Mouse (Mus musculus): ENCODE data around the gene 2310039H08Rik. TPM values are rescaled to one million over a fixed set of nuclear protein-coding genes. Genes with fewer than 3 reads are reported as not detected.
"Not testable (repeated sequence)": the region's sequence is repeated elsewhere in the genome, so short reads cannot be mapped to it uniquely, and the experiment has no call there.

The 2310039H08Rik gene
- polyA plus RNA-seq, 1 experiment from 2014 or later: 104 TPM

GRCm38 (mm10) chr17:46751056-46751793 lies 21.2 kb upstream of the 2310039H08Rik start:
- H3K9ac ChIP-seq (ENCODE audit: low read depth, low read length): peak overlapping the region; percentile 69
- ATAC-seq: peak; percentile 46
- WGBS: 17% methylated on average over 16 of the region's 16 CpGs
- H3K27ac ChIP-seq (ENCODE audit: low read length): peak overlapping the region; percentile 88
- no peaks in the 10 kb centered on the region for H3K9me3 ChIP-seq (ENCODE audit: control insufficient read depth, low read length)
- H3K36me3 ChIP-seq (ENCODE audit: control insufficient read depth, insufficient read depth, low read length): 0 out of 2 replicates have a peak, but pooled peaks cover 4% of the 10 kb centered on the region
- peak overlapping the region; percentile 68 for H3K4me2 ChIP-seq (ENCODE audit: low read depth, low read length)
- H3K27me3 ChIP-seq (replicated peaks; ENCODE audit: control insufficient read depth, insufficient read depth, low read length): no peaks in the 10 kb centered on the region
- peak overlapping the region; percentile 75 for H3K4me3 ChIP-seq (ENCODE audit: low read length)
- peaks cover 11% of the 10 kb centered on the region for H3K4me1 ChIP-seq (ENCODE audit: control insufficient read depth, insufficient read depth, low read length)

- peak; percentile 99 for ATAC-seq
- Histone ChIP-seq H3K4me1 (ENCODE audit: control insufficient read depth, insufficient read depth, low read length) (peaks cover 11% of the 10 kb centered on the region), H3K9ac (ENCODE audit: low read depth, low read length) (peak within 1 kb of the TSS; percentile 69), H3K4me2 (ENCODE audit: low read depth, low read length) (peak within 1 kb of the TSS; percentile 68), H3K27ac (ENCODE audit: low read length) (peak within 1 kb of the TSS; percentile 88), H3K9me3 (ENCODE audit: control insufficient read depth, low read length) (no peaks in the 10 kb centered on the region), H3K4me3 (ENCODE audit: low read length) (peak within 1 kb of the TSS; percentile 75), H3K36me3 (ENCODE audit: control insufficient read depth, insufficient read depth, low read length) (0 out of 2 replicates have a peak, but pooled peaks cover 2% of the 10 kb centered on the region), H3K27me3 (replicated peaks; ENCODE audit: control insufficient read depth, insufficient read depth, low read length) (no peaks in the 10 kb centered on the region)
- under 1% methylated on average over 58 of the region's 58 CpGs for WGBS
These were observed 20.5 kb upstream of the 2310039H08Rik start, which contains the start of gene Cnpy3 for GRCm38 (mm10) chr17:46751794-46752556. TSS of gene Cnpy3 (minus strand) at chr17:46752214.

- no peaks in the 10 kb centered on the region for H3K36me3 ChIP-seq (ENCODE audit: control insufficient read depth, insufficient read depth, low read length)
- ATAC-seq: no peak
- H3K9ac ChIP-seq (ENCODE audit: low read depth, low read length): no peak overlapping the region
- H3K27ac ChIP-seq (ENCODE audit: low read length): no peak overlapping the region
- no peaks in the 10 kb centered on the region for H3K27me3 ChIP-seq (replicated peaks; ENCODE audit: control insufficient read depth, insufficient read depth, low read length)
- H3K4me1 ChIP-seq (ENCODE audit: control insufficient read depth, insufficient read depth, low read length): no peaks in the 10 kb centered on the region
- WGBS: 83% methylated on average over 12 of the region's 12 CpGs
- no peak overlapping the region for H3K4me2 ChIP-seq (ENCODE audit: low read depth, low read length)
- H3K4me3 ChIP-seq (ENCODE audit: low read length): no peak overlapping the region
- no peaks in the 10 kb centered on the region for H3K9me3 ChIP-seq (ENCODE audit: control insufficient read depth, low read length)
These were observed 13.7 kb upstream of the 2310039H08Rik start for GRCm38 (mm10) chr17:46758753-46759152.

- Histone ChIP-seq H3K27ac (ENCODE audit: low read length) (no peak within 1 kb of the TSS), H3K4me2 (ENCODE audit: low read depth, low read length) (no peak within 1 kb of the TSS), H3K9ac (ENCODE audit: low read depth, low read length) (no peak within 1 kb of the TSS), H3K36me3 (ENCODE audit: control insufficient read depth, insufficient read depth, low read length) (no peaks in the 10 kb centered on the region), H3K27me3 (replicated peaks; ENCODE audit: control insufficient read depth, insufficient read depth, low read length) (no peaks in the 10 kb centered on the region), H3K4me1 (ENCODE audit: control insufficient read depth, insufficient read depth, low read length) (no peaks in the 10 kb centered on the region), H3K9me3 (ENCODE audit: control insufficient read depth, low read length) (no peaks in the 10 kb centered on the region), H3K4me3 (ENCODE audit: low read length) (no peak within 1 kb of the TSS)
- 61% methylated on average over 2 of the region's 2 CpGs for WGBS
- no peak for ATAC-seq
These were observed 8.9 kb upstream of the 2310039H08Rik start, which contains the start of gene Ptcra for GRCm38 (mm10) chr17:46763544-46763943. TSS of gene Ptcra (minus strand) at chr17:46763712.

GRCm38 (mm10) chr17:46764916-46765315 lies 7.5 kb upstream of the 2310039H08Rik start:
- H3K9ac ChIP-seq (ENCODE audit: low read depth, low read length); H3K4me2 ChIP-seq (ENCODE audit: low read depth, low read length); H3K4me1 ChIP-seq (ENCODE audit: control insufficient read depth, insufficient read depth, low read length); H3K9me3 ChIP-seq (ENCODE audit: control insufficient read depth, low read length); H3K27ac ChIP-seq (ENCODE audit: low read length); H3K27me3 ChIP-seq (replicated peaks; ENCODE audit: control insufficient read depth, insufficient read depth, low read length); H3K4me3 ChIP-seq (ENCODE audit: low read length); ATAC-seq; H3K36me3 ChIP-seq (ENCODE audit: control insufficient read depth, insufficient read depth, low read length): not testable (repeated sequence)
- WGBS: 67% methylated on average over 9 of the region's 9 CpGs

GRCm38 (mm10) chr17:46767868-46768267 lies 4.6 kb upstream of the 2310039H08Rik start:
- no peaks in the 10 kb centered on the region for H3K9me3 ChIP-seq (ENCODE audit: control insufficient read depth, low read length)
- no peak overlapping the region for H3K4me3 ChIP-seq (ENCODE audit: low read length)
- H3K27me3 ChIP-seq (replicated peaks; ENCODE audit: control insufficient read depth, insufficient read depth, low read length): no peaks in the 10 kb centered on the region
- H3K4me2 ChIP-seq (ENCODE audit: low read depth, low read length): no peak overlapping the region
- no peak overlapping the region for H3K27ac ChIP-seq (ENCODE audit: low read length)
- H3K9ac ChIP-seq (ENCODE audit: low read depth, low read length): no peak overlapping the region
- H3K36me3 ChIP-seq (ENCODE audit: control insufficient read depth, insufficient read depth, low read length): no peaks in the 10 kb centered on the region
- H3K4me1 ChIP-seq (ENCODE audit: control insufficient read depth, insufficient read depth, low read length): peaks cover 7% of the 10 kb centered on the region
- 45% methylated on average over 8 of the region's 8 CpGs for WGBS
- no peak for ATAC-seq

GRCm38 (mm10) chr17:46770546-46770945 lies 1.9 kb upstream of the 2310039H08Rik start:
- no peak for ATAC-seq
- no peaks in the 10 kb centered on the region for H3K9me3 ChIP-seq (ENCODE audit: control insufficient read depth, low read length)
- no peak overlapping the region for H3K4me3 ChIP-seq (ENCODE audit: low read length)
- H3K27ac ChIP-seq (ENCODE audit: low read length): no peak overlapping the region
- H3K4me1 ChIP-seq (ENCODE audit: control insufficient read depth, insufficient read depth, low read length): peaks cover 12% of the 10 kb centered on the region
- WGBS: 89% methylated on average over 11 of the region's 11 CpGs
- no peaks in the 10 kb centered on the region for H3K27me3 ChIP-seq (replicated peaks; ENCODE audit: control insufficient read depth, insufficient read depth, low read length)
- no peak overlapping the region for H3K4me2 ChIP-seq (ENCODE audit: low read depth, low read length)
- H3K9ac ChIP-seq (ENCODE audit: low read depth, low read length): no peak overlapping the region
- H3K36me3 ChIP-seq (ENCODE audit: control insufficient read depth, insufficient read depth, low read length): 0 out of 2 replicates have a peak, but pooled peaks cover 7% of the 10 kb centered on the region

GRCm38 (mm10) chr17:46771025-46771424 lies 1.4 kb upstream of the 2310039H08Rik start:
- H3K27me3 ChIP-seq (replicated peaks; ENCODE audit: control insufficient read depth, insufficient read depth, low read length): no peaks in the 10 kb centered on the region
- no peak overlapping the region for H3K9ac ChIP-seq (ENCODE audit: low read depth, low read length)
- no peak for ATAC-seq
- 83% methylated on average over 4 of the region's 4 CpGs for WGBS
- peaks cover 12% of the 10 kb centered on the region for H3K4me1 ChIP-seq (ENCODE audit: control insufficient read depth, insufficient read depth, low read length)
- no peak overlapping the region for H3K27ac ChIP-seq (ENCODE audit: low read length)
- no peak overlapping the region for H3K4me2 ChIP-seq (ENCODE audit: low read depth, low read length)
- no peaks in the 10 kb centered on the region for H3K9me3 ChIP-seq (ENCODE audit: control insufficient read depth, low read length)
- H3K4me3 ChIP-seq (ENCODE audit: low read length): no peak overlapping the region
- H3K36me3 ChIP-seq (ENCODE audit: control insufficient read depth, insufficient read depth, low read length): peaks cover 8% of the 10 kb centered on the region; the same call in 1 of the 2 replicates

GRCm38 (mm10) chr17:46771616-46772015 lies 819 bp upstream of the 2310039H08Rik start:
- Histone ChIP-seq H3K36me3 (ENCODE audit: control insufficient read depth, insufficient read depth, low read length) (peaks cover 14% of the 10 kb centered on the region; the same call in 1 of the 2 replicates), H3K27ac (ENCODE audit: low read length) (peak overlapping the region; percentile 65), H3K4me1 (ENCODE audit: control insufficient read depth, insufficient read depth, low read length) (peaks cover 12% of the 10 kb centered on the region), H3K27me3 (replicated peaks; ENCODE audit: control insufficient read depth, insufficient read depth, low read length) (no peaks in the 10 kb centered on the region), H3K4me3 (ENCODE audit: low read length) (peak overlapping the region; percentile 88), H3K4me2 (ENCODE audit: low read depth, low read length) (peak overlapping the region; percentile 75), H3K9ac (ENCODE audit: low read depth, low read length) (peak overlapping the region; percentile 91), H3K9me3 (ENCODE audit: control insufficient read depth, low read length) (no peaks in the 10 kb centered on the region)
- no peak for ATAC-seq
- WGBS: 50% methylated on average over 17 of the region's 17 CpGs

All from intestine, embryonic 16.5 days (tissue).